Mouse (Mus musculus) lung, adult 2 months (tissue): Measurements from ENCODE around the gene Gm20388. TPM values are rescaled to one million over a fixed set of nuclear protein-coding genes. Genes with fewer than 3 reads are reported as not detected.

Experiments used
- DNase-seq: peaks from one replicate; pipeline ENCODE4 v3.0.0; 2022
- H3K4me1 ChIP-seq: fragments of 200-500 bp; 2 replicates; pipeline ENCODE4 v1.6.1; 2011; ENCODE audit warnings: low read length; ENCODE audit not compliant: control insufficient read depth, insufficient read depth
- H3K4me3 ChIP-seq: fragments of 200-500 bp; replicated peaks from 2 replicates; pipeline ENCODE3; 2011; ENCODE audit warnings: low read depth, mild to moderate bottlenecking, control low read depth, low read length; ENCODE audit errors: extremely low read depth
- CTCF ChIP-seq: fragments of 200-500 bp; IDR thresholded peaks from 2 replicates; pipeline ENCODE4 v1.5.1; 2011; ENCODE audit warnings: mild to moderate bottlenecking, low read length, control low read depth; ENCODE audit not compliant: insufficient read depth
- POLR2A ChIP-seq: fragments of 200-500 bp; IDR thresholded peaks from 2 replicates; pipeline ENCODE4 v1.6.1; 2011; ENCODE audit warnings: low read depth, mild to moderate bottlenecking, control low read depth, low read length, borderline replicate concordance; ENCODE audit errors: extremely low read depth
- WGBS: fragments of 180-500 bp; shearing (Covaris S2); methylation state at CpG from one replicate; pipeline ENCODE4 v1.1.7; 2018; 5-methylcytosine and 5-hydroxymethylcytosine counted together
- polyA plus RNA-seq: library from polyadenylated mRNA; depleted of rRNA; stranded (reverse); fragments of >200 nt; gene quantifications from 2 replicates; pipeline ENCODE4 v1.2.3, GENCODE M21; 2012

Gm20388 gene
- polyA plus RNA-seq, 1 experiment = 67.8 TPM

GRCm38 (mm10) chr8:124140211-124140790 is 4229.7 kb downstream of the Gm20388 start:
- no peak for TF ChIP-seq CTCF
- no peak for TF ChIP-seq POLR2A
- WGBS = 76% methylated on average over 11 of the region's 11 CpGs
- no peak for DNase-seq
- Histone ChIP-seq H3K4me1 (no peaks in the 10 kb centered on the region), H3K4me3 (no peak overlapping the region)

DNA sequence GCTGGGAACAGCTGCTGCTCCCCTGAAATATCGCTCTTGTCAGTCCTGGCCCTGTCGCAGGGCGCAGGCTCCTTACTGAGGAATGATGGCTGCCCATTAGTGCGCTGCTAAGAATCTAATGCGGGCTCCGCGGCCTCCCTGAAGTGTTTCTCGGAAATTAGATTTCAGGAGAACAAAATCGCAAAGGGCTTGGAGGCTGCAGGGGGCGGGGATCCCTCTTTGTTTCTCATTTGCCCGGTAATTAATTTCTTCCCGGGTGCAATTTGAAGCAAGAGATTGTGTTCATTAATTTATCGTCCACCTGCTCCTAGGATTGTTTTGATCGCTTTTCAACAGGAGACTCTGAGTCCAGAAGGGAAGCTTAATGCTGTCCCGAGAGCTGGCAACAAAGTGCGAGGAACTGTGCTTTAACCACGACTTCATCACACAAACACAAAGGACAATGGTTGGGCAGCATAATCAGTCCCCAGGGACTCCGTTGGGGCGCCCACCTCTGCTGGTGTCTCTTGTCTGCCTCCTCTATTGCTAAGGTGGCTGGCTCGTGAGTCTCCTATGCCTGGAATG is 4230.3 kb downstream of the Gm20388 start:
- H3K4me3 ChIP-seq = no peak overlapping the region
- DNase-seq = no peak

GRCm38 (mm10) chr8:124141681-124142391 is 4231.2 kb downstream of the Gm20388 start:
- TF ChIP-seq CTCF = no peak
- no peak for TF ChIP-seq POLR2A
- Histone ChIP-seq H3K4me1 (no peaks in the 10 kb centered on the region), H3K4me3 (no peak overlapping the region)
- WGBS = 53% methylated on average over 9 of the region's 9 CpGs
- DNase-seq = no peak

More for the DNA sequence above, 4230.3 kb downstream of the Gm20388 start:
- TF ChIP-seq CTCF (no peak), POLR2A (no peak)
- WGBS = 75% methylated on average over 20 of the region's 20 CpGs
- H3K4me1 ChIP-seq = no peaks in the 10 kb centered on the region

DNA sequence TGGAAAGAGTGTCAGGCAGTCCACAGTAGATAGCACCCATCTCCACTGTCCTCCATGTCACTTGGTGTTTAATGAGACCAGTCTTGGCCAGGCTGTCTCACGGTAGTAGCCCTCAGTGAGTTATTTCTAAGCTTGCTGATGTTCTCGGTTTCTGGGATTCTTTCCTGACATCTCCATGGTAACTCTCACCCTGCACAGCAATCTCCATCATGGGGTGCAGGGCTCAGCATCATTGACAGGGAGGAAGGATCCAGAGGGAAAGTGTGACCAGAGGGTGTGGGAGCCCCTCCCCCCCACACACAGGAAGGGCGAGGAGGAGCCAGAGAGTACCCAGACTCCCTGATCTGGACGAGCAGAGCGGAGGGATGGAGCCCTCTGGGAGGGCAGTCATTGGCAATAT is 4232.4 kb downstream of the Gm20388 start:
- TF ChIP-seq POLR2A (no peak), CTCF (no peak)
- no peak overlapping the region for H3K4me3 ChIP-seq
- no peak for DNase-seq
- H3K4me1 ChIP-seq = no peaks in the 10 kb centered on the region
- 76% methylated on average over 5 of the region's 5 CpGs for WGBS

DNA sequence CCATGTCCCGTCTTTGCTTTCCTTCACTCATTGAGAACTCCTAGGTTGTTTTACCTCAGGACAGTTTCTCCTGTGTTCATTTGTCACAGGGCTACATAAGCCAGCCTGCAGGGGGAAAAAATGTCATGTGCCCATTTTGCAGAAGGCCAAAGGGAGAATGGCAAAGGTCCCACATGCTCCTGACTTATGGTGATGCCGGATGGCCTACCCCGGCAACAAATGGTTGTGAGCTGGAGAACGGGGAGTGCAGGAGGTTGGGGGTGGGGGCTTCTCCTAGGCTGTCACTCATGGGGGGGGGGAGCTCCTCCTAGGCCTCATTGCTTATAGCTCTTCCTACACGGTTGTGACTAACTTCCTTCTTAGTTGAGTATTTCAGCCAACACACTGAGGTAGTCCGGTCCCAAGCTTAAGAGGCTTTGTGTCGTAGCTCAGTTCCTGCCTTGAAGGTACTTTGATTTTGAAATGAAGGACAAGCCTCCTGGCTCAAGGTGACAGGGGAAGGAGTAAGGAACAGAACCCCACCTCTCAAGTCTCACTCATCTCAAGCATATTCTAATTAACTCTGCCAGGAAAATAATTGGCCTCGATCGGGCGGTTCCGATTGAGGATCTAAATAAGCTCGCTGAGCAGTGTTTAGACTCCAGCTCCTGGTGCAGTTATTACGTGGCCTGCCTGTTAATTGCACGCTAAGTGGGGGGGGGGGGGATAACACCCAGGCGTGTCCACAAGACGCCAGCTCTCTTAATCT is 4233.4 kb downstream of the Gm20388 start:
- Histone ChIP-seq H3K4me1 (no peaks in the 10 kb centered on the region), H3K4me3 (no peak overlapping the region)
- TF ChIP-seq CTCF (no peak), POLR2A (no peak)
- 88% methylated on average over 16 of the region's 16 CpGs for WGBS
- DNase-seq = no peak

GRCm38 (mm10) chr8:124144619-124144980 is 4234.0 kb downstream of the Gm20388 start:
- WGBS = 87% methylated on average over 12 of the region's 12 CpGs
- no peak for DNase-seq
- TF ChIP-seq POLR2A (no peak), CTCF (no peak)
- no peaks in the 10 kb centered on the region for H3K4me1 ChIP-seq
- no peak overlapping the region for H3K4me3 ChIP-seq

GRCm38 (mm10) chr8:124146286-124146685 is 4235.6 kb downstream of the Gm20388 start:
- Histone ChIP-seq H3K4me3 (no peak overlapping the region), H3K4me1 (no peaks in the 10 kb centered on the region)
- TF ChIP-seq CTCF (no peak), POLR2A (no peak)
- 70% methylated on average over 5 of the region's 5 CpGs for WGBS
- no peak for DNase-seq

- no peak for TF ChIP-seq POLR2A
- TF ChIP-seq CTCF = no peak
- 54% methylated on average over 11 of the region's 11 CpGs for WGBS
- H3K4me1 ChIP-seq = no peaks in the 10 kb centered on the region
- no peak overlapping the region for H3K4me3 ChIP-seq
- no peak for DNase-seq
Observed at GRCm38 (mm10) chr8:124150009-124150408, 4239.4 kb downstream of the Gm20388 start.

DNA sequence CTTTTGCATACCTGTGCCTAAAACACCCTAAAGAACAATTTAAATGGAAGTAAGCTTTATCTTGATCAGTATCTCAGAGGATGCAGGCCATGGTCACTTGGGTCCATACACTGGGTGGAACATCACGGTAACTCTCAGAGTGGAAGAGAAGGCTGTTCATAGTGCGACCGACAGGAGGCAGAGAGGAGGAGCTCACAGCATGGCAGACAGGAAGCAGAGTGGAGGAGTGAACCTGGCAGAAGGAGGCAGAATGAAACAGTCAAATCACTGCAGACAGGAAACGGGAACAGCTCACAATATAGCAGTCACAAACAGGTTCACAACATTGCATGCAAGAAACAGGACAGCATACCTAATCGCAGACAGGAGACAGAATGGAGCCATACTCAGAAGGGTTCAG is 4239.9 kb downstream of the Gm20388 start:
- H3K4me1 ChIP-seq = no peaks in the 10 kb centered on the region
- no peak for DNase-seq
- H3K4me3 ChIP-seq = no peak overlapping the region
- TF ChIP-seq CTCF (peak; percentile 25; the same call in 1 of the 2 replicates), POLR2A (no peak)
- 72% methylated on average over 5 of the region's 5 CpGs for WGBS
